Mouse (Mus musculus): ENCODE measurements at regions not wholly inside any gene's neighbourhood (a gene's known extent, or its start where the extent isn't known, plus 50 kb on each side); places are given as distances from the start of the nearest gene placed in this dataset.

- DNase-seq: peak; percentile 68
Measured at GRCm38 (mm10) chr8:79587258-79587657, 52.2 kb upstream of the Otud4 start.

- DNase-seq: peak; percentile 68
Measured at GRCm38 (mm10) chr8:79584966-79585365, 54.5 kb upstream of the Otud4 start.

GRCm38 (mm10) chr8:79583326-79583725 lies 56.1 kb upstream of the Otud4 start:
- DNase-seq: peak; percentile 40

- no peak for DNase-seq
Measured at GRCm38 (mm10) chr8:79582195-79582594, 57.2 kb upstream of the Otud4 start.

- peak; percentile 20 for DNase-seq
Measured at GRCm38 (mm10) chr8:79576086-79576485, 63.3 kb upstream of the Otud4 start.

GRCm38 (mm10) chr8:79575175-79575734 lies 64.2 kb upstream of the Otud4 start:
- no peak for DNase-seq

GRCm38 (mm10) chr8:79573491-79573890 lies 65.9 kb upstream of the Otud4 start:
- DNase-seq: no peak

- no peak for DNase-seq
Measured at GRCm38 (mm10) chr8:79572526-79572925, 66.9 kb upstream of the Otud4 start.

GRCm38 (mm10) chr8:79563101-79563500 lies 76.3 kb upstream of the Otud4 start:
- DNase-seq: no peak

- no peak for DNase-seq
Measured at GRCm38 (mm10) chr8:79562669-79563068, 76.7 kb upstream of the Otud4 start.

GRCm38 (mm10) chr8:79562071-79562581 lies 77.3 kb upstream of the Otud4 start:
- peak; percentile 23 for DNase-seq

GRCm38 (mm10) chr8:79561269-79562063 lies 78.0 kb upstream of the Otud4 start:
- no peak for DNase-seq

GRCm38 (mm10) chr8:79559516-79559915 lies 79.9 kb upstream of the Otud4 start:
- DNase-seq: no peak

- no peak for DNase-seq
Measured at GRCm38 (mm10) chr8:79554311-79554710, 85.1 kb upstream of the Otud4 start.

- DNase-seq: no peak
Measured at GRCm38 (mm10) chr8:79550151-79550550, 89.3 kb upstream of the Otud4 start.

GRCm38 (mm10) chr8:79548156-79548555 lies 91.3 kb upstream of the Otud4 start:
- DNase-seq: no peak

GRCm38 (mm10) chr8:79545866-79546373 lies 93.5 kb upstream of the Otud4 start:
- no peak for DNase-seq

- no peak for DNase-seq
Measured at GRCm38 (mm10) chr8:79542461-79542860, 97.0 kb upstream of the Otud4 start.

- DNase-seq: no peak
Measured at GRCm38 (mm10) chr8:79540053-79540452, 99.4 kb upstream of the Otud4 start.

- no peak for DNase-seq
Measured at GRCm38 (mm10) chr8:79534271-79534889, 105.0 kb upstream of the Otud4 start.

GRCm38 (mm10) chr8:79529556-79529955 lies 109.9 kb upstream of the Otud4 start:
- peak; percentile 5 for DNase-seq

- no peak for DNase-seq
Measured at GRCm38 (mm10) chr8:79522040-79522439, 117.4 kb upstream of the Otud4 start.

GRCm38 (mm10) chr8:79518966-79519365 lies 119.6 kb upstream of the Smad1 start:
- no peak for DNase-seq
